Mouse (Mus musculus) heart, adult 2 months (tissue): ENCODE results near the gene Gm21972.

Source experiments
- CTCF ChIP-seq: fragments of 200-600 bp; IDR thresholded peaks from 2 replicates; pipeline ENCODE4 v1.8.1; 2022; ENCODE audit warnings: antibody characterized with exemption, mild to moderate bottlenecking, moderate library complexity
- POLR2A ChIP-seq: fragments of 200-500 bp; IDR thresholded peaks from 2 replicates; pipeline ENCODE4 v1.6.1; 2011; ENCODE audit warnings: mild to moderate bottlenecking, low read depth, low read length, control low read depth; ENCODE audit not compliant: insufficient read depth

DNA sequence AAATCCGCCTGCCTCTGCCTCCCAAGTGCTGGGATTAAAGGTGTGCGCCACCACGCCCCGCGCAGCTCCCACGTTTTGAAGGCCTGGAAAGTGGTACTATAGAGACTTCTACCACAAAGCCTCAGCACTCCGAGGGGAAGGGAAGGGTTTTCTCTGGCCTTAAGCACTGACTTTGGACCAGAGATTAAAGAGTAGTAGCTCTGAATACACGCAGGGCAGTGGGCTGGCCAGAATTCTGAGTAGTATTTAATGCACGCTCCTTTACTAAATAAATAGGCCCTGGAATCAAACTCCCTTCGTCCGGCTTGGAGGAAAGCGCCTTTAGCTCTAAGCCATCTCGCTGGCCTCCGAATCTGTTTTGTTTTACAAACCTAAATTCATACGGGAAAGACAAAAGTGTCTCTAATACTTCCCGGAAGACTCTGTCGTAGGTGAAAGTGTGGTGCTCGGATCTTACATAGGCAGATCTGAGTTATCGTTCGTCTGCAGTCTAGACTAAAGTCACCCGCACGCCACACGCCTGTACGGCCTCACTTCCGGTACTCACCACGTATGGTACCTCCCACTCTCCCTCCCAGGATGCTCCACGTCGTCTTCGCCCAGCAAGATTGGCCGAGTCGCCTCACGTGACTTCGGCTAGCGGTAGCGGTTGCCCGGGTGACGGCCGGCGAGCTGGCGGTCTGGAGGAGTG lies 20.8 kb downstream of the Gm21972 start, which contains the start of gene Armc9:
- TF ChIP-seq POLR2A: peak; percentile 99
- no peak for TF ChIP-seq CTCF
